Mouse (Mus musculus) splenic B cell, adult 2 months (primary cell): ENCODE measurements around the gene 4930469K13Rik.

Source experiments
- DNase-seq: peaks from one replicate; pipeline ENCODE4 v3.0.0-alpha.2; 2011; ENCODE audit warnings: low read depth, low spot score
- H3K27me3 ChIP-seq: 2 replicates; pipeline ENCODE4 v1.6.1; 2012; ENCODE audit warnings: mild to moderate bottlenecking, low read length, moderate library complexity, mixed read lengths; ENCODE audit not compliant: control insufficient read depth, poor library complexity, insufficient read depth, severe bottlenecking
- H3K36me3 ChIP-seq: 2 replicates; pipeline ENCODE4 v1.6.1; 2012; ENCODE audit warnings: mild to moderate bottlenecking, low read length, moderate library complexity, mixed read lengths; ENCODE audit not compliant: control insufficient read depth, poor library complexity, insufficient read depth, severe bottlenecking

The 4930469K13Rik gene

GRCm38 (mm10) chr11:33934286-33934685 is 164.1 kb downstream of the 4930469K13Rik start:
- DNase-seq = peak; percentile 41
- no peaks in the 10 kb centered on the region for H3K36me3 ChIP-seq

GRCm38 (mm10) chr11:33932386-33933111 is 165.8 kb downstream of the 4930469K13Rik start:
- peak; percentile 52 for DNase-seq
- no peaks in the 10 kb centered on the region for H3K27me3 ChIP-seq
- no peaks in the 10 kb centered on the region for H3K36me3 ChIP-seq

More at GRCm38 (mm10) chr11:33934286-33934685, 164.1 kb downstream of the 4930469K13Rik start:
- H3K27me3 ChIP-seq = no peaks in the 10 kb centered on the region

- Histone ChIP-seq H3K27me3 (no peaks in the 10 kb centered on the region), H3K36me3 (no peaks in the 10 kb centered on the region)
- DNase-seq = peak; percentile 92
These were observed 166.4 kb downstream of the 4930469K13Rik start for GRCm38 (mm10) chr11:33931836-33932385.

DNA sequence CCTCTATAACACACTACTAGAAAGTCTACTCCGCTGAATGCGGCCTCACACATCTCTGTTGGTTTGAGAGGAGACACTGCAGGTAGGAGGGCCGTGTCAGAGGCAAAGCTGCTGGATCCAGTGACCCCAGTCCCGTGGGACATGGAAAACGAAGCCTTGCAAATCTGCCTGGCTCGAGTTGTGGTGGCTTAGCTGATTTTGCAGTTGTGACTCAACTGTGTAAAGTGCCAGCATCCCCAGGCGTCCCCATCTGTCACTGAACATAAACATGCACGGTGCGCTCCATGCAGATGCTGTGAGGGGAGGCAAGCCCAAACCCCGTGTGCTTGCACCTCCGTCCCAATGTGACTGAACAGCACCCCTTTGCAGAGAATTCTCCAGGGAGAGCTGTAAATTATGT is 168.9 kb downstream of the 4930469K13Rik start:
- no peak for DNase-seq
- Histone ChIP-seq H3K36me3 (no peaks in the 10 kb centered on the region), H3K27me3 (no peaks in the 10 kb centered on the region)

DNA sequence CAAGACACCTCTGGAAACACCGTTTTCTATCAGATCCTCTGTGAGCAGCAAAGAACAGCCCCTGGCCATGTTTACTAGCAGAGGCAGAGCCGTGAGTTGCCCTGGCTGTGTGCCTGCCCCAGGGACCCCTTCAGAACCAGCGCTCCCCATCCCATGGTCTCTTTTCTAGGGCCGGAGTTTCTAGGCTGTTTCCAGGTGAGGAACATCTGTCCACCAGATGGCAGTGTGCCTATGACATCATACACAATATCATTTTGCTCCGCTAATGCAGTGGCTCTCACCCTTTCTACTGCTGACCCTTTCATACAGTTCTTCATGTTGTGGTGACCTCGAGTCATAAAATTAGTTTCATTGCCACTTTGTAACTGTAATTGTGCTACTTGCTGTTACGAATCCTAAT is 169.7 kb downstream of the 4930469K13Rik start:
- peak; percentile 65 for DNase-seq
- Histone ChIP-seq H3K36me3 (no peaks in the 10 kb centered on the region), H3K27me3 (no peaks in the 10 kb centered on the region)

GRCm38 (mm10) chr11:33927836-33928235 is 170.5 kb downstream of the 4930469K13Rik start:
- Histone ChIP-seq H3K27me3 (no peaks in the 10 kb centered on the region), H3K36me3 (no peaks in the 10 kb centered on the region)
- DNase-seq = no peak

GRCm38 (mm10) chr11:33927321-33927720 is 171.0 kb downstream of the 4930469K13Rik start:
- H3K36me3 ChIP-seq = no peaks in the 10 kb centered on the region
- H3K27me3 ChIP-seq = no peaks in the 10 kb centered on the region
- no peak for DNase-seq

DNA sequence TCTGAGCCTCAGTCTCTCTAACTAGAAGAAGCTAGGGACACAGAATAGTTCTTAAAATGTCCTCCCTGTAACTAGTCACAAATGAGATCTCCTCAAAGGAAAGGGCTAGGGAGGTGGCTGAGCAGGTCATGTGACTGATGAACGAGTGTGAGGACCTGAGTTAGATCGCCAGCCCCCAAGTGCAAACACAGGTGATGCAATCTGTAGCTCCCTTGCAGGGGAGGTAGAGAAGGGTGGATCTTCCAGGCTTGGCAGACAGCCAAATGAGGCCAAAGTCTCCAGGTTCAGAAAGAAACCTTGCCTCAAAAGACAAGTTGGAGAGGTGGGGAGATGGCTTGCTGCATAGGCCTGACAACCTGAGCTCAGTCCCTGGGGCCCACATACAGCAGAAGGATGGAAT is 171.8 kb downstream of the 4930469K13Rik start:
- no peak for DNase-seq
- H3K36me3 ChIP-seq = no peaks in the 10 kb centered on the region
- no peaks in the 10 kb centered on the region for H3K27me3 ChIP-seq

GRCm38 (mm10) chr11:33925778-33926177 is 172.6 kb downstream of the 4930469K13Rik start:
- no peak for DNase-seq
- H3K27me3 ChIP-seq = no peaks in the 10 kb centered on the region
- no peaks in the 10 kb centered on the region for H3K36me3 ChIP-seq
